Mouse (Mus musculus): ENCODE measurements at regions not wholly inside any gene's neighbourhood (a gene's known extent, or its start where the extent isn't known, plus 50 kb on each side); places are given as distances from the start of the nearest gene placed in this dataset.

DNA sequence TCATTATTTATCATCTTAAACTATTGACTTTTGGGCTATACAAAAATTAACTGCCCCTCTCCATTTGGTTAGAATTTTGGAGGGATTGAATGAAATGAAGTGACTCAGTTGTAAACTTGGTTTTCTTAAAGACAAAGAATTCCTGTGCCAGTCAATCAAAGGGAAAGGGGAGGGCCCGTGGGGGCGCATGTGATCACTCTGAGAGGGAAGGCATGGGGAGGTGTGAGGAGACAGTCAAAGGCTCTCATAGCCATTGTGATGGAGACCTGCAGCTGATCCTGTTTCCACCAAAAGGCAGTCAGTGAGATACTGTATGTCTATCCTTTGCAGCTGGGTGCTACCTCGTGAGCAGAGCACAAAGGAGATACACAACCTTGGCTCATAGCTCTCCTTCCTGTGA, 156.6 kb upstream of the Slc24a2 start:
- DNase-seq (ENCODE audit: low read depth), result no peak

DNA sequence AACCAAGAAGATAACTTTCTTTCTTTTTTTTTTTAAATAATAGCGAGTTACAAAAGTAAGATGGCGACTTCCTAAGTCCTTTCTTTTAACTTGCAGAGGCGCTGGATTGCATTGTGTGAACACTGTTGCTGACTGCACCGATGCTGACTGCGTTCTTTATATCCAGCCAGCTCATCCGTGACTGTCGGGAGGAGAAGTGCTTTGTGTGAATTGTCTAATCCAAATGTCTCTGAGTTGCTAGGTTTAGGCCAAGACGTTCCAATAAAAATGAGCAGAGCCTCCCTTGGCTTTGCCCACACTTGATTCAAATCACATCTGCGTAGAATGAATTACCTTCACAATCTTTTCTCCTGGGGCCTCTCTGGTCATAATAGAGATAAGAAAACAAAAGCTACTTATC, 156.0 kb upstream of the Slc24a2 start:
- DNase-seq (ENCODE audit: low read depth), result no peak

DNA sequence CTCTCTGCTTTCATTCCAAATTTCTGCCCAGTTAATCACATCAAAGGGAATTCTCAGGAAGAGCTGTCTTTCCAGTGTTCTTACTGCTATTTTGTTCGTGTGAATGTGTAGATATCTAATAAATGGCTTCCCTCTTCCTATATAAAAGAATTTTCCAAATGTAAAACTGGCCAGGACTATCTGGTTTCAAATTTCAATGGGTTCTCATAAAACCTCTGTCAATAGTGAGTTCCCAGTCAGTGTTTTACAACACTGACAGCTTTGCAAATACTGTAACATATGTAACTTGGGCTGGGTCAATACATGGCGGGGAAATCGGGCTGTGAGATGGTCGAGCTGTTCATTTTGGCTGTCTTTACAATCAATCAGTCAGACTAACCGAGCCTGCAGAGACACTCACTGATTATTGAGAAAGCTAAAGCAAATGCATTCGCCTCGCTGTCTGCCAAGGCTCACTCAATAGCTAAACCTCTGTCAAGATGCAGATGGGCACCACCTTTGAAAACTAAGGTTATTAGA, 155.0 kb upstream of the Slc24a2 start:
- DNase-seq (ENCODE audit: low read depth), result no peak

DNA sequence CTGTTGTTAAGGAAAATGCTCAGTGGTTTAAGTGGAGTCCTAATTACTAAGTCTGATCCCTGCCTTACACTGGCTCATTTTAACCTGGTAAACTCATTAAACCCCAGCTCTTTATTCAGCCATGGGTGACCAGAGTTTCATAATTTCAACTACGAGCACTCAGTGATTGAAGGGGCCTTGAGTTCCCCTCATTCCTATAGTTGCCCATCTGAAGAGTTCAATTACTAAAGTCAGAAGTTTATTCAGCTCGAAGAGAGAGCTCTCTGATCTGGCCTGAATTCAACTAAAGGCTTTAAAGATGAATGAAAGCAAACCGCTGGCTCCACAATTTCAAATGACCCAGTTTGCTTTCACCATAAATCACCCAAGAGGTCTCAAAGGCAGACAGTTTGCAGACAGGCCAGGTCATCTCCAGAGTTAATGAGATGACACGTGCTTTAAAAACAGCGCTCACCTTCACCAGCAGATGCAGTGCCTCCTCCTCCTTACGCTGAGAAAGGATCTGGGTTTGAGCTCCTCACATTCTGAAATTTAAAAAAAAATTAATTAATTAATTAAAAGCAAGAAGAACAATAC, 154.3 kb upstream of the Slc24a2 start:
- DNase-seq (ENCODE audit: low read depth), result no peak

DNA sequence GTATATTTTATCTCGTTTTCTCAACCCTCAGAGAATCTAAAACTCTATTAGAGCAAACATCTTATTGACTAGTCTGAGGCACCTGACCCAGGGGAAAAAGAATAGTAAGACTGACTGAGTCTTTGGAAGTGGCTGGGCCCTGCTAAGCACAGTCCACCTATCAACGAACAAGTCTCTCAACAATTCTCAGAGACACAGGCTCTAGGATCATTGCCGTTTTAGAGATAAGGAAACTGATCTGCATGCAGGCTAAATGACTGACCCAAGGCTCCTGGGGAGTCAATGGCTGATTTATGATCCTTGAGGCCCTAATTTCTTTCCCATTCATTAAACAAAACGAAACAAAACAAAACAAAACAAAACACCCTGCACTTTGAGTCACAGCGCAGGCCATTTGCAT, 150.4 kb upstream of the Slc24a2 start:
- no peak for DNase-seq (ENCODE audit: low read depth)

DNA sequence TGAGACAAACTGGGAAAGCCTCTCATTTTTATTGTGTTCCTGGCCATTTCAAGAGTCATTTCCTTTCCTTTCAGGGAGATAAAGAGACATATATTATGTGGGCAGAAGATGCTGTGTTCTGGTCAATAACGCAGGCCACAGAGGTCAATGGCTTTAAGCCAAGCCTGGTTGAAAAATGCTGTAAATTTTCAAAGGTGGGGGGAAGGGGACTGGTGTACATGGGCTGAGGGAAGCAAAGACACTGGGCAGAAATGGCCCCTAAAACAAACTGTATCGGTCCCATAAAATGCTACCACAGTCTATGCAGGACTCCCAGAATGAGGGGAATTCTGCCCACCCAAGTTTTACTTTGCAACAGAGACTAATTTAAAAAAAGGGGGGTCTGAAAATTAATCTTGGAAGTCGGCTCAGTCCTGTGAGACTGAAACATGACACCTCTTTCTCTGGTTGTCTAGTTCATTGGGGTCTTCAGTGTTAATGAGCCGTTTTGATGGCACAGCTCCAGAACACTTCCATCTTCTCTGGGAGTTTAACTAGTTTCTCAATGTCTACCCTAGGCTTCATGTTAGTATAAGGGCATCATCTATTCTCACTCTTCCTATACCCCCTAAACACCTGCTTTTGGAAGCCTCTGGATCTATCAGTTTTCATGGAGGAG, 149.4 kb upstream of the Slc24a2 start:
- DNase-seq (ENCODE audit: low read depth), result no peak

DNA sequence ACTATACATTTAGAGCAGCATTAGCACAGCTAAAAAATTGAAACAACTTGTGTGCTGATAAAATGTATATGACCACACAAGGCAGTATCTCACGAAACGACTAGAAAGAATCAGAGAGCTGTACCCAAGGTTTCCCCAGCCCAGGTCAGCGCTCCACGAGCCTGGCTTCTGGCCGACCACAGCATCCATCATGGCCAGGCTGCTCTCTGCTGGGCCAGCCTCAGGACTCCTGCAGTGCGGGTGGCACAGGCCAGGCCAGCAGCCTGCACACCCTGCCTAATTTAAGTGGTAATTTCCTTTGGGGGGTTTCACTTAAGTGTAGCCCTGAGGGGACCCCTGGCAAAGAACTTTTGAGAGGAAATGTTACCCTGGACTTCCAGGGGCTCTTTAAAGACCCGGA, 141.7 kb upstream of the Slc24a2 start:
- no peak for DNase-seq (ENCODE audit: low read depth)

DNA sequence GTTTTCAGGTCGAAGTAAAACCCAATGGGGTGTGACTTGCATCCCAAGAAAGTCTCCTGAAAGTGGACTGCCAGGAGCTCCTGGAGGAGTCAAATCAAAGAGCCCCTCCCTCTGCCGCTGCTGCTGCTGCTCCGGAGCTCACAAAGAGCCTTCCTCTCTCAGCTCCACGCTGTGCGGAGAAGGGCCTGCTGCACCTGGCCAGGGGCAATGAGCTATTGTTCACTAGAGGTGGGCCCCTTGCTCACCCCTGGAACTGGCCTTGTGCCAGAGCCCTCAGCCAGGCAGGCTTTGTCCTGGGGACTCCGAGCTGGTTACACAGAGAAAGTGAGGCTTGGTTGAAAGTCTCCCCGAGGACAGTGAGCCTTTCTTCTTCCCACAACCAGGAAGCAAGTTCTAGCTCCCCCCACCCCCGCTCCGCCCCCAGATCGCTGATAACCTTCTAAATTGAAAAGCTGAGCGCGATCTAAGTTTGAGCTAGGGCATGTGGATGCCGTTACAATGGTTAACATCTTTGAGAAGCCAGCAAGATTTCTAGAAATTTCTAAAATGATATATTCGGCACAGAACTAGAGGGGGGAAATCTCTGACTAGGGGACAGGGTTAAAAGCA, 139.5 kb upstream of the Slc24a2 start:
- DNase-seq (ENCODE audit: low read depth), result no peak

DNA sequence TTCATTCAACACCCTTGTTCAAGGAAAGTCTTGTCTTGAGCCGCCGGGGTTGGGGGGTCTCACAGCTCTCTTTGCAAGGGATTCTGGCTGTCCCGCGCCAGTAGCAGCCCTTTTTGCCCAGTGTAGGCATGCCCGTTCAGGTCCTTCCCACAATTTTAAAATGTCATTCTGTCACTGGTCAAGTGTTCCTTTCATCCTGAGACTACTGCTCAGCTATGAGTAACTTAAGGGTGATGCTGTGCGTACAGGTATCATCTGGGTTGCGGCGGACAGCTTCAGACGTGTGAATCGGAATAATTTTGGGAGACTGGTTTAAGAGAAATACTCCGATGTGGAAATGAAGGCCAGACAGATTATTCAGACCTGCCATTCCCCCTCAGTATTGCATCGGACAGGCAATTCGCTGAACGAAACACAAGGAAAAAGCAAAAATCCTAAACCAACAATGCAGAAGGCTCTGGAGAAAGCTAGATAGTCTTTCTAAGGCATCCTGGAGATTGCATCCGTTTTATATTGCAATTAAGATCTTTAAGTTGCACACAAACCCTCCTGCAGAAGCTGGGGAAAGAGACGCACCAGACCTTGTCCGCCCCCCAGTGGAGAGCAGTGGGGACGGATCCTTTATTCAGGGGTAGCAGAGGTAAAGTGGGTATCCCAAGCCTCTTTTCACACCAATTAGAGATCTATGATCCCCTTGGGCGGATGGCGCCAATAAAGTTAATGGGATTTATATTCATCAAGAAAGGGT, 138.3 kb upstream of the Slc24a2 start:
- peak; percentile 47 for DNase-seq (ENCODE audit: low read depth)

DNA sequence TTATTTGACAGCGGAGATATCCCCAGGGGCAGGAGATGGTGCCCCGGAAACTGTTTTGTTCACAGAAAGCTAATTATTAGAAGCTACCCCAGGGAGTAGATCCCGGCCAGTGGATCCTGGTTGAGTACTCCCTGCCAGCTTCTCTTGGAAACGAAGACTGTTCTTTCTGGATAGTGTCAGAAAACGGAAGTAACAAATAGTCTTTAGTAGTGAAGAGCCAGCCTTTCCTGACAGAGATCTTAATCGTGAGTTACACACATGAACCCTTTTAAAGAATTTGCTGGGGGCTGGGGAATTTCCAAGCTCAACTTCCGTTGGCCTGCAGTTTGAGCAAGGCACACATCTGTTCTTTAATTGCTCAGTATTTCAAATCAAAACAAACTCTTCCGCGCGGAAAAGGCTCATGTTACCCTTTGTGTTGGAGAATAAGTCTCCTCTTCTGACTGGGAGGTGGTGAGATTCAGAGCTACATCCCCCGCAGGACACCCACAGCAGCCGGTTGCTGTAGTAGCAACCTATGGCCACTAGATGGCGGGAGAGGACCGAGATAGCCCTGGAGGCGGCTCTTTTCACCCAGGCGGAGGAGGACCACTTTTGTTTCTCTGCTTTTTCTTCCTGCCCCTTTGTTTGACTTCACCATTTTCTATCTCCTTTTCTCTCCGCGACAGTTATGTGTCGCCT, 137.6 kb upstream of the Slc24a2 start:
- DNase-seq (ENCODE audit: low read depth), result peak; percentile 79

DNA sequence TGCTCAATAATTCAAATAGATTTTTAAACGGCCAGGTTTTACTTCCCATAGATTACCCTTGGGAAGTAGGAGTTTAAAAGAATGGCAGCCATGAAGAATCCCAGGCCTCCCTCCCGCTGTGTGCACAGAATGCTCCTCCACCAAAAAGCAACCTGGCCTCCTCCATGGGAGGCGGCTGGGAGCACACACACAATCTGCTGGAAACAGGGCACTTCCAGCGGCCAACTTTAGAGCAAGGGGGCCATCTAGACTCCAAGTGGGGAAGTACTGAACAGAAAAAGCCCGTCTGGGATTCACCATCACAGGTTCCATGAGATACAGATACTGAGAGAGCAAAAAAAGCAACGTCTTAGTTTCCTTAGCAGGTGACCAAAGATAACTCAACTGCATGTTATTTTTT, 131.9 kb upstream of the Slc24a2 start:
- no peak for DNase-seq (ENCODE audit: low read depth)

DNA sequence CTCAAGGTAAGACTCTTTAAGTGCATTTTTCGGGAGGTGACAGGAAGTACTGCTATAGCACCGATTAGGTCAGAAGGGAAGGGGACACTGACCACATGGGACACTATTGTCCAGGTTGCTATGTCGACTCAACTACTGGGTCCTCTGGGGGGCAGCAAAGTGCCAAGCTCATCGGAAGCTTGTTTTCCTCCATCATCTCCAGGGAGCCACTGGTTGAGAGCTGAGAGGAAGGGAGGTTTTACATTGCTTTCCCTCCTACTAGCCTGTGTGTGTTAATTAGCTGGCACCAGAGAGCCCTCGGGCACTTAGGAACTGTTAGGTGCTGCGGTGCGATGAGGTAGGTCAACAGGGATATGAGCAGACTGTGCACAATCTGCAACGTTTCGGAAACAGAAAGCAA, 129.2 kb upstream of the Slc24a2 start:
- DNase-seq (ENCODE audit: low read depth), result no peak

DNA sequence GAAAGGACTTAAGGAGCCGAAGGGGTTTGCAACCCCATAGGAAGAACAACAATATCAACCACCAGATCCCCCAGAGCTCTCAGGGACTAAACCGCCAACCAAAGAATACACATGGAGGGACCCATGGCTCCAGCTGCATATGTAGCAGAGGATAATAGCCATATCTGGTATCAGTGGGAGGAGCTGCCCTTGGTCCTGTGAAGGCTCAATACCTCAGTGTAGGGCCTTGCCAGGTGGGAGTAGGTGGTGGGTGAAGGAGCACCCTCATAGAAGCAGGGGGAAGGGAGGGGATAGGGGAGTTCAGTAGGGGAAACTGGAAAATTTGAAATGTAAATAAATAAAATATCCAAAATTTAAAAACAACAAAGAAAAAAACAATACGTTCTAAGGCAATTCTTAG, 128.7 kb upstream of the Slc24a2 start:
- DNase-seq (ENCODE audit: low read depth), result no peak

DNA sequence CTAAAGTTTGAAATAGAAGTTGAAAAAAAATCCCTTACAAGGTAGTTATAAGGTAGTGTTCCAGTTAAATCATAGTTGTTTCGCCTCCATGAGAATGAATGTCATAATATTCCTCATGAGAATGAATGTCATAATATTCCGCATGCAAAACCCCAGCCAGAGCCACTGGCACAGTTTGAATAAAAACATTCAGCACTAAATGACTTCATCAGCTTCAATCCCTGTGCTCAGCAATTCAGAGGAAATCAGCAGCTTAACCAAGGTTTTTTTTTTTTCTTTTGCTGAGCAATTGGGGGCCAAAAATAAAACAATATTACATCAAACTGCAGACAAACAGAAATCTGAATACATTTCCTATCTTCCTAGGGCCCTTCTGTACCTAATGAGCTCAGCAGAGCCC, 102.7 kb upstream of the Slc24a2 start:
- DNase-seq (ENCODE audit: low read depth), result no peak

DNA sequence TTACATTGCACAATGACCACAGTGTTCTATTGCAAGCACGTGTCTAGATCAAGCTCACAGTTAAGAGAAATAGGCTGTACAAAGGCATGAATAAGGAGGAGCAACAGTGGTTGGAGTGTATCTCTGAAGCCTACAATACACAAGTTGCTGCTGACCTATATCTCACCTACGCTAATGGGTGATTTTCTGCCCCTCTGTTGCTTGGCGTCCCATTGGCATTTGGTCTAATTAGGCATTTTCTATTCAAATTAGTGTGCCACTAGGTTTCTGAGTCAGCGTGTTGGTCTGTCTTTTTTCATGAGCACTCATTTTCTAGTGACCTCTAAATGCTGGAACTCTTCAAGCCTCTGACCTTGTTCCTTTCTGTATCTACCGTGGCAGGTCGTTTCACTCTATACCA, 98.9 kb upstream of the Slc24a2 start:
- DNase-seq (ENCODE audit: low read depth), result no peak

DNA sequence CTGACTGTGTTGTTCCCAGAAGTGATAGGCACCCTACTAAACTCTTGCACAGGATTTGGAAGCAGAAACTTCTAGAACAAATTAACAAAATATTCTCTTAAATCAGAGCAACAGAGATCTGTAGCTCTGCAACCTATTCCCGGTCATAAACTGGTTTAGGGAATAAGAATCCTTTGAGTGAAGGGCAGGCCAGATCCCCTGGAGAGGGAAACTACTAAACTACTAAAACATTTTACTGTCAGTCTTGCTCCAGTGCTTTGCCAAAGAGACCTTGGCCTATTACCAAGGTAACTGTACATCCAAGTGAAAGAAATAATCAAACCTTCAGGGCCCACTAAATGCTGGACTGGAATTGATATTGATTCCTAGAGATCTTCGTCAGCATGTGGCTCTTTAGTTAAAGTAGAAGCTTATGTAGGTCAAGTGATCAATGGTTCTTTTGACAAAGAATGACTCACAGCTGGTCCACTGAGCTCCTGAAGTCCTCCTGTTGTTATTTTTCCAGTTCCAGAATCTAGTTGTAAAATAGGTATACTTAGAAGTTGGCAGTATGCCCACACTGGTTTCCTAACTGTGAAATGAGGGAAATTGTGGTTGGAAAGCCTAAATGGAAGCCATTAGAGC, 91.6 kb upstream of the Slc24a2 start:
- no peak for DNase-seq (ENCODE audit: low read depth)

DNA sequence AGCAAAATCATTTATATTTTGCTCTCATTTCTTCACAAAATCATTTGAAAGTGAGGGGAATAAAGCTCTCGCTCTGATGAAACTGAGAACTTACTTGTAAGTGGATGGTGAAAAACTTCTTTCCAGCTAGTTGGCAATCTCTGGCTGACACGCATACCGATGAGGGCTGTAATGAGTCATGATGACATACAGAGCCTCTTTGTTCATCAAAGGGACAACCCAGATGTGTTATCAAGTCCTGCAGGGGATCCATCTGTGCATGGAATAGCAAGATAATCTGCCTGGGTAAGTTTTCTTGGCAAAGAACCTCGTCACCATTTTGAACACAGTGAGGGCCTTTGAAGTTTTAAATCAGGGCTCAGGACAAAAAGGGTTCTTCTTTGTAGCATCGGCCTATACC, 67.9 kb upstream of the Slc24a2 start:
- no peak for DNase-seq (ENCODE audit: low read depth)

DNA sequence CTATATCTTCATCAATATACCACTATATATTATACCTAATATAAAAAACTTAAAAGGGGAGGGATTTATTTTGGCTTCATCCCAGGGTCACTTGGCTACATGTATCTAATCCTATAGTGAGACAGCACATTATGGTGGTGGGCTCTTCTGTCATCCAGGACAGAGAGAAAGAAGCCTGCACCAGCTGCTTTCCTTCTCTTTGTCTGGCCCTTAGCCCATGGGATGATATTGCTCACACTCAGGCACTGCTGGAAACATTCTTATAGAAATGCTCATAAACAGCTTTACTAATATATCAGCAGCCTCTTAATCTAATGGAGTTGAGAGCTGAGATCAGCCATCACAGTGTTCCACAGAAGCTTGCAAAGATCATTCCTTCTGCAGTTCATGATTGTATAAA, 64.3 kb upstream of the Slc24a2 start:
- DNase-seq (ENCODE audit: low read depth), result no peak

Measured in induced T-regulatory cell, adult 2 months (primary cell).